Mouse (Mus musculus) megakaryocyte, embryonic 14.5 days (primary cell): ENCODE measurements at regions not wholly inside any gene's neighbourhood (a gene's known extent, or its start where the extent isn't known, plus 50 kb on each side); places are given as distances from the start of the nearest gene placed in this dataset.

ENCODE experiments used
- H3K27me3 ChIP-seq: replicated peaks from 2 replicates; pipeline ENCODE3; 2012; ENCODE audit warnings: inconsistent platforms
- H3K36me3 ChIP-seq: replicated peaks from 2 replicates; pipeline ENCODE3; 2012; ENCODE audit warnings: low read length, inconsistent platforms, mixed read lengths
- H3K4me1 ChIP-seq: 2 replicates; pipeline ENCODE4 v1.6.1; 2012; ENCODE audit warnings: inconsistent platforms
- H3K4me3 ChIP-seq: replicated peaks from 2 replicates; pipeline ENCODE3; 2012; ENCODE audit warnings: moderate library complexity, mild to moderate bottlenecking, inconsistent platforms
- H3K9me3 ChIP-seq: 2 replicates; pipeline ENCODE4 v1.6.1; 2012; ENCODE audit warnings: inconsistent platforms
- FLI1 ChIP-seq: IDR thresholded peaks from 2 replicates; pipeline ENCODE4 v1.6.1; 2012; ENCODE audit warnings: low read length, inconsistent platforms, mixed read lengths
- GATA1 ChIP-seq: IDR thresholded peaks from 3 replicates; pipeline ENCODE4 v1.6.1; 2012; ENCODE audit warnings: mixed read lengths, low read length, inconsistent platforms, borderline replicate concordance

- no peaks in the 10 kb centered on the region for H3K36me3 ChIP-seq
- no peaks in the 10 kb centered on the region for H3K4me1 ChIP-seq
- peaks cover 6% of the 10 kb centered on the region; the same call in 1 of the 2 replicates for H3K9me3 ChIP-seq
- no peaks in the 10 kb centered on the region for H3K27me3 ChIP-seq
- no peak overlapping the region for H3K4me3 ChIP-seq
- TF ChIP-seq GATA1, result no peak
These were observed 62.1 kb upstream of the Pfn2 start for GRCm38 (mm10) chr3:57910020-57910419.

GRCm38 (mm10) chr3:57911831-57912596 is 64.1 kb upstream of the Pfn2 start:
- no peaks in the 10 kb centered on the region for H3K27me3 ChIP-seq
- TF ChIP-seq GATA1, result no peak
- no peak for TF ChIP-seq FLI1
- H3K4me1 ChIP-seq, result no peaks in the 10 kb centered on the region
- no peaks in the 10 kb centered on the region for H3K36me3 ChIP-seq
- H3K4me3 ChIP-seq, result no peak overlapping the region
- H3K9me3 ChIP-seq, result peaks cover 6% of the 10 kb centered on the region; the same call in 1 of the 2 replicates

- TF ChIP-seq FLI1, result no peak
- no peak for TF ChIP-seq GATA1
- Histone ChIP-seq H3K9me3 (peaks cover 6% of the 10 kb centered on the region; the same call in 1 of the 2 replicates), H3K27me3 (no peaks in the 10 kb centered on the region)
These were observed 64.9 kb upstream of the Pfn2 start for GRCm38 (mm10) chr3:57912650-57913343.

GRCm38 (mm10) chr3:57914687-57915086 is 66.8 kb upstream of the Pfn2 start:
- H3K4me3 ChIP-seq, result no peak overlapping the region
- no peaks in the 10 kb centered on the region for H3K27me3 ChIP-seq
- TF ChIP-seq FLI1 (no peak), GATA1 (no peak)
- H3K9me3 ChIP-seq, result peaks cover 6% of the 10 kb centered on the region; the same call in 1 of the 2 replicates
- no peaks in the 10 kb centered on the region for H3K4me1 ChIP-seq
- no peaks in the 10 kb centered on the region for H3K36me3 ChIP-seq

More at GRCm38 (mm10) chr3:57912650-57913343, 64.9 kb upstream of the Pfn2 start:
- Histone ChIP-seq H3K4me1 (no peaks in the 10 kb centered on the region), H3K36me3 (no peaks in the 10 kb centered on the region), H3K4me3 (no peak overlapping the region)

GRCm38 (mm10) chr3:57918913-57919312 is 71.0 kb upstream of the Pfn2 start:
- Histone ChIP-seq H3K4me3 (no peak overlapping the region), H3K4me1 (no peaks in the 10 kb centered on the region), H3K27me3 (no peaks in the 10 kb centered on the region), H3K36me3 (no peaks in the 10 kb centered on the region), H3K9me3 (peaks cover 5% of the 10 kb centered on the region; the same call in 1 of the 2 replicates)
- TF ChIP-seq GATA1 (no peak), FLI1 (no peak)

- Histone ChIP-seq H3K4me1 (no peaks in the 10 kb centered on the region), H3K9me3 (no peaks in the 10 kb centered on the region)
- TF ChIP-seq FLI1, result no peak
These were observed 71.7 kb upstream of the Pfn2 start for GRCm38 (mm10) chr3:57919390-57920089.

GRCm38 (mm10) chr3:57920090-57920432 is 72.2 kb upstream of the Pfn2 start:
- Histone ChIP-seq H3K36me3 (no peaks in the 10 kb centered on the region), H3K27me3 (no peaks in the 10 kb centered on the region), H3K4me1 (no peaks in the 10 kb centered on the region)

More at GRCm38 (mm10) chr3:57919390-57920089, 71.7 kb upstream of the Pfn2 start:
- Histone ChIP-seq H3K36me3 (no peaks in the 10 kb centered on the region), H3K4me3 (no peak overlapping the region), H3K27me3 (no peaks in the 10 kb centered on the region)

GRCm38 (mm10) chr3:57921071-57921882 is 73.4 kb upstream of the Pfn2 start:
- TF ChIP-seq GATA1 (no peak), FLI1 (no peak)
- Histone ChIP-seq H3K36me3 (no peaks in the 10 kb centered on the region), H3K9me3 (peaks cover 5% of the 10 kb centered on the region), H3K4me3 (no peak overlapping the region), H3K4me1 (no peaks in the 10 kb centered on the region), H3K27me3 (no peaks in the 10 kb centered on the region)

More at GRCm38 (mm10) chr3:57920090-57920432, 72.2 kb upstream of the Pfn2 start:
- TF ChIP-seq FLI1, result no peak
- no peak for TF ChIP-seq GATA1
- Histone ChIP-seq H3K4me3 (no peak overlapping the region), H3K9me3 (no peaks in the 10 kb centered on the region)

- no peaks in the 10 kb centered on the region for H3K27me3 ChIP-seq
- no peaks in the 10 kb centered on the region for H3K4me1 ChIP-seq
- H3K4me3 ChIP-seq, result no peak overlapping the region
- H3K9me3 ChIP-seq, result peaks cover 5% of the 10 kb centered on the region
- no peaks in the 10 kb centered on the region for H3K36me3 ChIP-seq
- TF ChIP-seq GATA1, result no peak
- no peak for TF ChIP-seq FLI1
These were observed 75.2 kb upstream of the Pfn2 start for GRCm38 (mm10) chr3:57923061-57923460.
